Mouse (Mus musculus) liver, embryonic 12.5 days (tissue): ENCODE results near the gene Zfp750. TPM values are rescaled to one million over a fixed set of nuclear protein-coding genes. Genes with fewer than 3 reads are reported as not detected.

Source experiments
- ATAC-seq: fragments of 200-750 bp; cut with Nextera tagmentation; 2 replicates; pipeline ENCODE4 v1.8.0; 2017; ENCODE audit warnings: moderate number of reproducible peaks, mild to moderate bottlenecking, moderate library complexity
- H3K27ac ChIP-seq: fragments of 300-500 bp; sonication (generic); 2 replicates; pipeline ENCODE4 v1.5.1; 2016; ENCODE audit warnings: mild to moderate bottlenecking
- H3K27me3 ChIP-seq: fragments of 300-500 bp; sonication (generic); replicated peaks from 2 replicates; pipeline ENCODE4 v1.6.1; 2016; ENCODE audit warnings: mild to moderate bottlenecking, moderate library complexity
- H3K36me3 ChIP-seq: fragments of 300-500 bp; sonication (generic); 2 replicates; pipeline ENCODE4 v1.6.1; 2016; ENCODE audit warnings: mild to moderate bottlenecking, moderate library complexity
- H3K4me1 ChIP-seq: fragments of 300-500 bp; sonication (generic); 2 replicates; pipeline ENCODE4 v1.6.1; 2016
- H3K4me2 ChIP-seq: fragments of 300-500 bp; sonication (generic); 2 replicates; pipeline ENCODE4 v1.6.1; 2016; ENCODE audit warnings: mild to moderate bottlenecking, moderate library complexity
- H3K4me3 ChIP-seq: fragments of 300-500 bp; sonication (generic); 2 replicates; pipeline ENCODE4 v1.5.1; 2016; ENCODE audit warnings: mild to moderate bottlenecking, moderate library complexity
- H3K9ac ChIP-seq: fragments of 300-500 bp; sonication (generic); 2 replicates; pipeline ENCODE4 v1.6.1; 2016; ENCODE audit warnings: mild to moderate bottlenecking, moderate library complexity
- H3K9me3 ChIP-seq: fragments of 300-500 bp; sonication (generic); replicated peaks from 2 replicates; pipeline ENCODE4 v1.6.1; 2016; ENCODE audit warnings: mild to moderate bottlenecking, moderate library complexity
- WGBS: fragments of 180-500 bp; shearing (Covaris S2); methylation state at CpG from one replicate; pipeline ENCODE4 v1.1.7; 2016; ENCODE audit not compliant: insufficient replicate concordance; 5-methylcytosine and 5-hydroxymethylcytosine counted together
- polyA plus RNA-seq: library from polyadenylated mRNA; unstranded; fragments of >200 nt; fragmentation: Nextera tagmentation; extraction: Ambion mirVana; gene quantifications from 2 replicates; pipeline ENCODE4 v1.2.1, GENCODE M21; 2016

Zfp750 gene
- polyA plus RNA-seq, 1 experiment from 2014 or later = 0.35 TPM

GRCm38 (mm10) chr11:121524191-121524590 is 5.1 kb upstream of the Zfp750 start:
- no peak overlapping the region for H3K4me2 ChIP-seq

GRCm38 (mm10) chr11:121522156-121522762 is 3.1 kb upstream of the Zfp750 start:
- Histone ChIP-seq H3K27me3 (no peaks in the 10 kb centered on the region), H3K4me1 (peaks cover 19% of the 10 kb centered on the region), H3K27ac (peak overlapping the region; percentile 42; the same call in 1 of the 2 replicates), H3K9me3 (no peaks in the 10 kb centered on the region), H3K4me2 (no peak overlapping the region), H3K9ac (no peak overlapping the region), H3K36me3 (no peaks in the 10 kb centered on the region), H3K4me3 (no peak overlapping the region)
- WGBS = 65% methylated on average over 4 of the region's 4 CpGs
- ATAC-seq = peak; percentile 34; the same call in 1 of the 2 replicates

More at GRCm38 (mm10) chr11:121524191-121524590, 5.1 kb upstream of the Zfp750 start:
- ATAC-seq = no peak
- Histone ChIP-seq H3K4me3 (no peak overlapping the region), H3K36me3 (no peaks in the 10 kb centered on the region), H3K9me3 (no peaks in the 10 kb centered on the region), H3K9ac (no peak overlapping the region), H3K27ac (no peak overlapping the region), H3K27me3 (no peaks in the 10 kb centered on the region), H3K4me1 (peaks cover 26% of the 10 kb centered on the region)
- WGBS = 80% methylated on average over 7 of the region's 7 CpGs

- peaks cover 19% of the 10 kb centered on the region for H3K4me1 ChIP-seq
- WGBS = 63% methylated on average over 2 of the region's 2 CpGs
- H3K27me3 ChIP-seq = no peaks in the 10 kb centered on the region
- H3K4me3 ChIP-seq = no peak overlapping the region
- H3K36me3 ChIP-seq = no peaks in the 10 kb centered on the region
- H3K9ac ChIP-seq = no peak overlapping the region
- no peak for ATAC-seq
- H3K9me3 ChIP-seq = no peaks in the 10 kb centered on the region
- no peak overlapping the region for H3K27ac ChIP-seq
- H3K4me2 ChIP-seq = no peak overlapping the region
These were observed 1.6 kb upstream of the Zfp750 start for GRCm38 (mm10) chr11:121520761-121521160.

GRCm38 (mm10) chr11:121519703-121520102 is 570 bp upstream of the Zfp750 start:
- H3K36me3 ChIP-seq = no peaks in the 10 kb centered on the region
- WGBS = 77% methylated on average over 7 of the region's 7 CpGs

GRCm38 (mm10) chr11:121517687-121518465 is 1.3 kb downstream of the Zfp750 start:
- Histone ChIP-seq H3K9me3 (no peaks in the 10 kb centered on the region), H3K27me3 (no peaks in the 10 kb centered on the region), H3K9ac (no peak overlapping the region), H3K27ac (no peak overlapping the region), H3K36me3 (peaks cover 5% of the 10 kb centered on the region; the same call in 1 of the 2 replicates), H3K4me1 (peaks cover 19% of the 10 kb centered on the region), H3K4me2 (no peak overlapping the region), H3K4me3 (no peak overlapping the region)
- WGBS = 83% methylated on average over 17 of the region's 17 CpGs
- ATAC-seq = no peak

More at GRCm38 (mm10) chr11:121519703-121520102, 570 bp upstream of the Zfp750 start:
- no peaks in the 10 kb centered on the region for H3K27me3 ChIP-seq
- no peak overlapping the region for H3K27ac ChIP-seq
- H3K9me3 ChIP-seq = no peaks in the 10 kb centered on the region
- H3K4me1 ChIP-seq = peaks cover 19% of the 10 kb centered on the region
- H3K4me2 ChIP-seq = no peak overlapping the region
- no peak overlapping the region for H3K4me3 ChIP-seq
- no peak overlapping the region for H3K9ac ChIP-seq
- no peak for ATAC-seq

GRCm38 (mm10) chr11:121516906-121517305 is 2.2 kb downstream of the Zfp750 start:
- no peak overlapping the region for H3K4me3 ChIP-seq
- H3K27me3 ChIP-seq = no peaks in the 10 kb centered on the region
- no peak overlapping the region for H3K27ac ChIP-seq
- WGBS = 86% methylated on average over 3 of the region's 3 CpGs
- no peak for ATAC-seq
- no peaks in the 10 kb centered on the region for H3K9me3 ChIP-seq
- H3K4me1 ChIP-seq = peaks cover 19% of the 10 kb centered on the region
- peaks cover 5% of the 10 kb centered on the region; the same call in 1 of the 2 replicates for H3K36me3 ChIP-seq
- no peak overlapping the region for H3K9ac ChIP-seq
- no peak overlapping the region for H3K4me2 ChIP-seq

- H3K9ac ChIP-seq = no peak overlapping the region
- H3K4me1 ChIP-seq = peaks cover 13% of the 10 kb centered on the region
- H3K27ac ChIP-seq = no peak overlapping the region
- no peak overlapping the region for H3K4me3 ChIP-seq
- H3K36me3 ChIP-seq = peaks cover 5% of the 10 kb centered on the region; the same call in 1 of the 2 replicates
- no peak overlapping the region for H3K4me2 ChIP-seq
- no peaks in the 10 kb centered on the region for H3K9me3 ChIP-seq
- WGBS = 85% methylated on average over 9 of the region's 9 CpGs
- H3K27me3 ChIP-seq = no peaks in the 10 kb centered on the region
- no peak for ATAC-seq
These were observed 3.1 kb downstream of the Zfp750 start for GRCm38 (mm10) chr11:121515996-121516395.

- Histone ChIP-seq H3K4me2 (no peak overlapping the region), H3K4me3 (no peak overlapping the region), H3K36me3 (peaks cover 5% of the 10 kb centered on the region; the same call in 1 of the 2 replicates), H3K27ac (no peak overlapping the region), H3K9ac (no peak overlapping the region), H3K9me3 (no peaks in the 10 kb centered on the region), H3K4me1 (no peaks in the 10 kb centered on the region; the same call in 1 of the 2 replicates), H3K27me3 (no peaks in the 10 kb centered on the region)
- ATAC-seq = no peak
- 85% methylated on average over 8 of the region's 8 CpGs for WGBS
These were observed 6.1 kb downstream of the Zfp750 start for GRCm38 (mm10) chr11:121512896-121513572.

GRCm38 (mm10) chr11:121510512-121511246 is 8.5 kb downstream of the Zfp750 start:
- Histone ChIP-seq H3K27ac (no peak overlapping the region), H3K4me3 (no peak overlapping the region)
- no peak for ATAC-seq

GRCm38 (mm10) chr11:121508478-121508877 is 10.7 kb downstream of the Zfp750 start:
- WGBS = 74% methylated on average over 4 of the region's 4 CpGs
- Histone ChIP-seq H3K4me2 (no peak overlapping the region), H3K9ac (no peak overlapping the region)

More at GRCm38 (mm10) chr11:121510512-121511246, 8.5 kb downstream of the Zfp750 start:
- Histone ChIP-seq H3K4me1 (no peaks in the 10 kb centered on the region; the same call in 1 of the 2 replicates), H3K27me3 (no peaks in the 10 kb centered on the region), H3K9ac (no peak overlapping the region), H3K9me3 (no peaks in the 10 kb centered on the region), H3K36me3 (peaks cover 14% of the 10 kb centered on the region), H3K4me2 (no peak overlapping the region)
- 74% methylated on average over 9 of the region's 9 CpGs for WGBS

More at GRCm38 (mm10) chr11:121508478-121508877, 10.7 kb downstream of the Zfp750 start:
- H3K4me1 ChIP-seq = no peaks in the 10 kb centered on the region; the same call in 1 of the 2 replicates
- H3K36me3 ChIP-seq = peaks cover 30% of the 10 kb centered on the region
- no peak for ATAC-seq
- no peaks in the 10 kb centered on the region for H3K27me3 ChIP-seq
- no peaks in the 10 kb centered on the region for H3K9me3 ChIP-seq
- no peak overlapping the region for H3K4me3 ChIP-seq
- H3K27ac ChIP-seq = no peak overlapping the region
